Mouse (Mus musculus) erythroid progenitor cell, adult 5-6 weeks (primary cell): Measurements from ENCODE around the gene Sh3bgrl3. TPM values are rescaled to one million over a fixed set of nuclear protein-coding genes. Genes with fewer than 3 reads are reported as not detected.

ENCODE experiments used
- ATAC-seq: replicated peaks from 2 replicates; pipeline ENCODE4 v1.8.0; 2016; ENCODE audit warnings: moderate number of reproducible peaks, mild to moderate bottlenecking, moderate TSS enrichment, inconsistent platforms; ENCODE audit not compliant: poor library complexity, low FRiP score, severe bottlenecking
- total RNA-seq, 2 experiments: library from RNA; stranded (forward) in 1 of 2; stranded (reverse) in 1 of 2; fragments of 150-400 nt in 1 of 2; fragments of 186-747, 209-891 nt in 1 of 2; gene quantifications; 2 replicates each; pipeline versions ENCODE4 v1.2.3 to v1.2.4; 2015 to 2017; ENCODE audit warnings: low replicate concordance in 2 of 2

Sh3bgrl3 gene
- total RNA-seq, 2 experiments from 2014 or later: 67.0 to 129 TPM

DNA sequence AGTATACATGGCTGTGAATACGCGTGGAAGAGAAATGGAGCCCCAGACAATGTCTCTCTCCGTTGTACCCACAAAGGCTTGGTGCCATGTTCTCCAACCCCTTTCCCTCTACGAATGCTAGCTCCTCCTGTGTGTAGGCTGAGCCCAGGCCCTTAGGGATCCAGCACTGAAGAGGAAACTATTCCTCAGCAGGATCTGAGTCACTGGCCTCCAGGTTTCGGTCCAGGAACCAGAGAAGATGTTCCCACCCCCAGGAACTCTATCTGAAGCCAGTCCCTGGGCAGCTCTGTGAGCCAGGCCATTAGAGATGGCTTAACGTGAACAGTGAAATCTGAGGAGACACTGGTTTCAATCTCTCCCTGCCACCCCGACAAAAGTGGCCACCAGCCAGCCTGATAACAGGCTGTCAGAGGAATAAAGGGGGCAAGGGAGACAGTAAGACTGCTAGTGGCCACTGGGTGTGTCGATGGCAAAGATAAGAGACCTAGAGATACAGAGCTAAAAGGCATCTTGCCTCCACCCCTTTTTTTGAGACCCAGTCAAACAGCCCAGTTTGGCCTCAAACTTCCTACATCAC is 4.0 kb upstream of the Sh3bgrl3 start:
- ATAC-seq: no peak

DNA sequence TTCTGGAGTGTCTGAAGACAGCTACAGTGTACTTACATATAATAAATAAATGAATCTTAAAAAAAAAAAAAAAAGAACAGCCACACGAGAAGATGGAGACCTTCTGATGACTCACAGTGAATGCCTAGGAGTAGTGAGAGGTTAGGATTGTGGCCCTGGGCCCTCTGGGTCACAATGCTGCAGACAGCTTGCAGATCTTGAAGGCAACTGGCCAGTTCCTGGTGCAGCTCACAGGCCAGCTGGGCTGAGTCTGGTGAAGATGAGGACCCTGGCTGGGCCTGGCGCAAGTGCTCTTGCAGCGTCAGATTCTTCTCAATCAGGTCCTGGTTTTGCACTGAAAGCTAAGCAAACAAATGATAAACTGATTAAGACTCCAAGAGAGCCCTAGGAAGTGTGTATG is 3.5 kb upstream of the Sh3bgrl3 start:
- no peak for ATAC-seq

DNA sequence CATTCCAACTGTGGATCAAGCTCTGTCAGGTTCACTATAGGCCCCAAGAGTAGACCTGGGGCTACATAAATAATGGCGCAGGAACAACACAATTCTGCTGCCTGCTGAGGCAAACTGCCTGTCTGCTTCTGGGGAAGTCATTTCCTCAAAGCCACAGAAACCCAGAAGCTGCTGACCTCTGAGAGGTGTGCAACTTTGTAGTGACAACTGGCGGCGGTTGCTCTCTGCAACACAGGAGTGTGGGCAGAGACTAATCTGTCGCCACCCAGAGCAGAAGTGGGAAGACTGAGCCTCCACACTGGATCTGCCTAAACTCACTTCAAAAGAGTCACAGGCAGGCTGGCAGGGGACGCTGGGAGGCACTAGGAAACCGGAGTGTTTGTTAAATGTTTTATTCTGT is 893 bp upstream of the Sh3bgrl3 start:
- ATAC-seq: no peak

DNA sequence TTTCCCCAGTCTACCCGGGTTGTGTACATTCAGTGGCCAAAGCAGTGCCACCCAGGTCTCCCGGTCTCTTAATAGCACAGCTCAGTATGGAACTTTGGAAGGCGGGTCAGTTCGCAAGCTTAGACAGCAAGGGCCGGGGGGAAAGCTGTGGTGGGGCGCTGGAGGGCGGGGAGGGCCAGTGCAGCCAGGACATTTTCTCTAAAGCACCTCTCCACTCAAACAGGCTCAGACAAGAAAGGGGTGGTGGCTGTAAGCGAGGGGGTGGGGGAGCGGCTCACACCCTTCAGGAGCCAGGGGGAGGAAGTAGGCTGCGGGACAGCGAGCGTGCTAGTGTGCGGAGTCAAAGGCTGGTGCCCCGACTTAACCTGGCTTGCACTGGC is 384 bp upstream of the Sh3bgrl3 start:
- peak; percentile 18; the same call in 1 of the 2 replicates for ATAC-seq

DNA sequence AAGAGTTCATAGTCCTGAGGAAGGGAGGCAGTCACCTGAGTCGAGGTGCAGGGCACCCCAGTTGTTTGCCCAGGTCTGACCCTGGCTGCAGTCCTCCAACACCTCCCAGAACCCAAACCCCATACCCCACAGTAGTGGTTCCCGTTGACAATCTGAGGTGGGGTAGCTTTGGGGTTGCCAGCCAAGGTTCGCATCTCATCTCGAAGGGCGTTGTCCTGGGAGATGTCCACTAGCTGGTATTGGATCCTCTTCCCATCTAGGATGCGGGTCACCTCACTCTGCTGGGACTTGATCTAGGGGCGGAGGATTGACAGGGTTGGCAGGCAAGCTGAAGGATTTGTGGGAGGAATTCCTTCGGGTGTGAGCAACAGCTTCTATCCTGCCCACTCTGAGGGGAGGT is 796 bp downstream of the Sh3bgrl3 start:
- no peak for ATAC-seq

DNA sequence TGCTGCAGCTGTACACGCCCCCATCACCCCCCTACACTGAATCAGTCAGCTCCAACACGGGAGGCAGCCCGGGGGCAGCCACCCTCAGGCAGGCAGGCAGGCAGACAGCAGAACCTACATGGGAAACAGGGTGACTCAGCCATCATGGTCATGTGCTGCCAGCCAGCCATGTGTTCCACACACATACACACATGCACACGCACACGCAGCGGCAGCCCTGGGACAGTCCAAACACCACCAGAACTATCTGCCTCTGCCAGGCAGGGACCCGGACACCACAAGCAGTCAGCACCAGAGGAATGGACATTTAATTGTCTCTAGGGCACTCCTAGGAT is 1.5 kb downstream of the Sh3bgrl3 start:
- no peak for ATAC-seq

DNA sequence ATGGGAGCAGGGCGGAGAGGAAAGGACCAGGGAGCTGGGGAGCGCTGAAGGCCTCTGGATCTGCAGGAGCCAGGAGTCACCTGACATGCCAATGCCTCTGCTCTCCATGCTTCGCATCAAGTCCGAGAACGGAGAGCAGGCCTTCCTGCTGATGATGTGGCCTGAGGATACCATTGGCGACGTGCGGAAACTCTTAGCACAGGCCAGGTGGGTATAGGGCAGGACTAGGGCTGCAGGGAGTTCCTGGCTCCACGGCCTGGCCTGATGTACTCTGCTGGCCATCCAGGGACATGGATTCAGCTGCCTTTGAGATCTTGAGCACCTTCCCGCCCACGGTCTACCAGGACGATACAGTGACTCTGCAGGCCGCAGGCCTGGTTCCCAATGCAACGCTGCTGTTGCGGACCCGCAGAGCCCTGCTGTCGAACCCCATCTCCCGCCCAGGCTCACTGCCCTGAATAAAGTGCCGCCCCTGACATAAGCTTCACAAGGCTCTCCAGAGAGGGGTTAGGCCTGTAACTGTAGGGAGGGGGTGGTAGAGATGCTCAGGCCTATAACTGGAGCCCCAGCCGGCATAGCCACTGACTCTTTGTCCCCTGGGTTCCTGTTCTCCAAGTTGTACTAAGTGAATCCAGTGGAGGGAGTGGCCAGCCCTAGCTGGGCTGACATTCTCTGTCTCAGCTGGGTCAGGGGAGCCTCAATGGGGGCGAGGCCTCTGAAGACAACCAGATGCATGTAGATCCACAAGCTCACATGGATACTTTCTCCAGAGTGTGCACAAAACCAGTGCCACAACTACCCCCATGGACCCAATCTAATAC is 2.1 kb downstream of the Sh3bgrl3 start:
- ATAC-seq: no peak

DNA sequence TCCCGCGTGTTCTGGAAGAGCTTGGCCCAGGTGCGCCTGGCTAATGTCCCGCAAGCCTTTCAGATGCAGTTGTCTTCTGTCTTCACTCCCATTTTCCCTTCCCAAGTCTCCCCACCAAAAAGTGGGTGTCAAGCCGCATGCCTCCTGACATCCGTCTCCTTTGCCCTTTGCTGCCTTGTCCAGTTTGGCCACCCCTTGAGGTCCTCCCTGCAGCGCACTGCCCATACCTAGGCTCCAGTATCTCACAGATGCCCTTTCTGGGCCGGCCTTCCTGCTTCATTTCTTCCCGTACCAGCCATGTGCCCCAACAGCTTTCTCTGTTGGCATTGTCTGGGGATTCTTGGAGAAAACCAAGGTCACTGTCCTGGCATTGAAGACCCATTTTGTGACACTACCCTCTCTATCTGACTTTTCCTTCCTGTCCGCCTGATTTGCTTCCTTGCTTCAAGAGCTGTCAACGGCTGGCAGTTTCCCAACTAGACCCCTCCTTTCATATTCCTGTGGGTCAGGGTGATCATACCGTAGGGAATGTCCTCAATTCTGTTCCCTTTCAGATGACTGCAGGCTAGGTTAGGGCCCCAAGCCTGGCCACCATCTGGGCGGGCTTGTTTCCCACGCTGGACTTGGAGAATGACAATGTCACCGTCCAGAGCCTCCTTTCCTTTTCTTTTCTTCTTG is 3.1 kb downstream of the Sh3bgrl3 start:
- no peak for ATAC-seq

DNA sequence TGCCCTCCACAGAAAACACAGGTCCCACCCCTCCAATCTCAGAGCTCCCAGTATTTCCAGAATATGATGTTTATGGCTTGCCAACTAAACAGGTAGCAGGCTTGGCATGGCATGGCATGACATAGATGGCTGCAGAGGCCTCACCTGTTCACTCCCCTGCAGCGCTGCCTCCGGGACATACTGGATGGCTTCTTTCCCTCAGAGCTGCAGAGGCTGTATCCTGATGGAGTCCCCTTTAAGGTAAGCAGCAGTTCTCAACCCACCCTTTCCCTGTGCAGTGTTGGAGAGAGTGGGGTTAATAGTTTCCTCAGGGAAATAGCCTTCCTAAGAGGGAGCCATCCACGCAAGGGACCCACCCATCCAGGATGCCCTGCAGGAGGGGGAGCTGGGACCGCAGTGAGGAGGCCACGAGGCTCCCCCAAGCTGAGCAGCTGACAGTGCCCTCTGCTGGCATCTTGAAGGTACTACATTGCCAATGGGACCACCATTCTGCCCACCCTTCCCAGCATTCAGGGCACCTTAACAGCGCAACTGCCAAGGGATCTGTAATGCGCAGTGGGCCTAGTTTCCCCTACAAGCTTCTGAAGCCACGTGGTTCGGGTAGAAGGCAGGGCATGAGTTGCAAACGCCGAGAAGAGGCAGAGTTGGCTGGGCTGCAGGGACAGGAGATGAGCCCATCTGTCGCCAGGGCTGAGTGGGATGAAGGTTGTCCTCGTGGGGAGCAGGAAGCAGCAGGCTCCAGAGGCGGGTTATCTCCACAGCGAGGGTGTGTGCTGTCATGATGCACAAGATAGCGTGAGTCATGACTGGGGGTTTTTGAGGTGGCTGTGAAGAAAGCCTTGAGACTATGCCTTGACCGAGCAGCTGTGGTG is 4.7 kb downstream of the Sh3bgrl3 start:
- peak; percentile 50 for ATAC-seq

DNA sequence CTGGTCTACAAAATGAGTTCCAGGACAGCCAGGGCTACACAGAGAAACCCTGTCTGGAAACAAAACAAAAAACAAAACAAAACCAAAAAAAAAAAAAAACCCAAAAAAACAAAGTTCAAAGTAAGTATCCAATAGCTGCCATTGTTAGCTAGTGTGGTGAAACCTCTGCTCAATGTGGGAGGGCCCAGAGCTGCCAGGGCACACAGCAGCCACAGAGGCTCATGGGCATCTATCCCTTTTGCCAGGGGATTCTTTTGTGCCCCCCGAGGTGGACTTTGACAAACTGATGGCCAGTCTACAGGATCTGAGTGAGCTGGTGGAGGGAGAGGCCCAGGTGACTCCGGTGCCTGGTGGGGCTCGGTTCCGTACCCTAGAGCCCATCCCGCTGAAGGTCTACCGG is 5.4 kb downstream of the Sh3bgrl3 start:
- no peak for ATAC-seq

DNA sequence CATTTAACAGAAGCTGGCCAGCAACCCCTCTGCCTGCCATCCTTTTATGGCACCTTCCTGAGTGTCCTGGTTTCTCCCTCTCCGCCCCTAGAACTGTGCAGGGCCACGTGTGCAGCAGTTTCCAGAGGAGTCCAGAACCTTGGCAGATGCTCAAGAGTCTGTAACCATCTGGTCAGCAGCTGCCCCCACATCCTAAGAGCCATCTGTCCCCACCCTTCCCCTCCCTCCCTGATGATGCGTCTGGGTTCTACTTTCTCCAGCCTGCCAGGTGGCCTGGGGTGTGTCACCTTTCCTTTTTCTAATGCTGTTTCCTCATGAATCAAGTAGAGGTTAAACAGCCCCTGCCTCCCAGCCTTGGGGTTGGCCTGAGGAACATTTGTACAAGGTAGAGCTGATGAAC is 6.3 kb downstream of the Sh3bgrl3 start:
- no peak for ATAC-seq

DNA sequence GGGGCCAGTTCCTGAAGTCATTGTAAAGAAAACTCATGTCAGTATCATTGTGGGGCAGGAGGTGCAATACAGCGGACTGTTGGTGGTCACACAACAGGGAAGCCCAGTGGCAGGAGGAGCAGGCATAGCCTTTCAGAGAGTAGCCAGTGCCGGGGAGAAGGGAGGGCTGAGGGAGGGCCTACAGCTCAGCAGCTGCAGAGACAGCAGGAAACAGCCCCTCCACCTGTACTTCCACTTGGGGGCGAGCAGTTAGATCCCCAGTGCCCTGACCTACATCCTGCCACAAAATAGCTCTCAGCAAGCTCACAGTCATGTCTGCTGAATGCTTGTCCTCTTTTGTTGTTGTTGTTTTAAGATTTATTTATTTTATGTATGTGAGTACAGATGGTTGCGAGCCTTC is 7.0 kb downstream of the Sh3bgrl3 start:
- ATAC-seq: no peak

DNA sequence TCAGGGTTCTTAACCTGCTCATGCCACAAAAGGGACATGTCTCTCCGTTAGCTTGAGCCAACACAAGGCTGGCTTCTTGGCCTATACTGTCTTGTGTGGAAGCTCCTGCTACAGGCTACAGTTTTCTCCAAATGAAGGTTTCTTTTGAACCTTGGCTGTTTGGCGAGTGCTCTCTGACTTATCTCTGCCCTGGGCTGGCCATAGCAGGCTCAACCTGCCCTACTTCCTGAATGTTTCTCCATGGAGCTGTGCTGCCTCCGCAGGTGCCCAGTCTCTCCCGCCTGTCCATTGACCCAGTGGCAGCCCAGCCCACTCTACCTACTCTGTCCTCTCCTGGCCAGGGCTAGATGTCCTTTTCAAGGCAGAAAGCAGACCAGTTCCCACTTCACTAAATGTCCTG is 7.7 kb downstream of the Sh3bgrl3 start:
- ATAC-seq: no peak

DNA sequence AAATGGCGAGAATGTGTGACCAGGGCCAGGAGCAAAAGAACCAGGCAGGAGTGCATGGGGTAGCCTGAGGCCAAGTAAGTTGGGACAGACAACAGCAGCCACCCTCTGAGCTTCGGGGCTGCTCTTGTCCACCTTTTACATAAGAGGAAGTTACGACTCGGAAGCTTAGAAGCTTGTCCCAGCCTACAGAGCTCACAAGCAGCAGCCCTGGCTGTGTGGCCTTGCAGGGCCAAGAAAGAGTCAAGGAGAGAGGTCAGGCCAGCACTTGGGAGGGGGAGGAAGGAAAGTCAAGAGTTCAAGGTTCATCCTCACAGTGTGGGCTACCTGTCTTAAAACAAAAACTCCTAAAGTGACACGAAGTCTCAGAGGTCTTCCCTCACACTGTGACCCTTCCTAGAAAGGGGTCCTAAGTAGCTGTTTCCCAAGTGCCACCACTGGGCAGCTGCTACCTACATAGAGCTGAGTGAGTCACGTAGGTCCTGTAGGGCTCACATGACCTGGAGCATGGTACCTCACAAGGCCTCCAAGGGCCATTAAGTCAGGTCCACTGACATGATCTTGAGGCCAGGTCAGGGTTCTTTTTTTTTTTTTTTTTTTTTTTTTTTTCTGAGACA is 8.3 kb downstream of the Sh3bgrl3 start:
- ATAC-seq: no peak

DNA sequence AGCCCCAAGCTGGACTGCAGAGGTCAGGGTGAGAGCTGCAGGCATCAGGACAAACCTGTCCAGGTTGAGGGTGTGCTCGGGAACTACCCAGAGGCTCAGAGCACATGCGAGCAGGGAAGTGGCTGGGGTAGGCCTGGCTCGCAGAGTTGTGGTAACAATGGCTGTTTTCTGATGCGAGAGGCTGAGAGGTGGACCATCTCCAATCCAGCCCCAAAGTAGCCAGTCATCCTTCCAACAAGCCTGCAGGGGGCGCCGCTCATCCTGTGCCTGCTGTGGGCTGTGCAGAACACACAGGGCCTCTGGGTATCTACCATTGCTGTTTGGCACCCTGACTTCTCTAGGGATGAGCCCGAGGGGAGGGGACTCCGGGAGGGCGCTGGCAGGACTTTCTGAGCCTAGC is 8.9 kb downstream of the Sh3bgrl3 start:
- no peak for ATAC-seq

DNA sequence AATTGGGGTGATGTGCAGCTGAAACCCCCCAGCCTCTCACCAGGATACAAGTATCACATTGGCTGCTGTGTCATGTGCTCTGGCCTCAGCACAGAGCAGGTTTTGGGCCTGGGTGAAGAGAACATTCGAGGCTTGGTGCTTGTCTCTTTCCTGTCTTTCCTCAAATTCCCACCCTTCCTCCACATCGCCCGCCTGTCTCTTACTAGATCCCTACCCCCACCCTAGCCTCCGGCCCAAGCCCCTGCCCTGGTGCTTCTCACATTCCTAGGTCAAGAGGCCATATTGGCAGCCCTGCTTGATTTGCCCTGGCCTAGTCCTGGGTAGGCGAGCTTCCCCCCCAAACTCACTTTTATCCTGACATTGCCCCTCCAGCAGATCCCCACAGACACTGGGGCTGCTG is 9.5 kb downstream of the Sh3bgrl3 start:
- ATAC-seq: no peak

DNA sequence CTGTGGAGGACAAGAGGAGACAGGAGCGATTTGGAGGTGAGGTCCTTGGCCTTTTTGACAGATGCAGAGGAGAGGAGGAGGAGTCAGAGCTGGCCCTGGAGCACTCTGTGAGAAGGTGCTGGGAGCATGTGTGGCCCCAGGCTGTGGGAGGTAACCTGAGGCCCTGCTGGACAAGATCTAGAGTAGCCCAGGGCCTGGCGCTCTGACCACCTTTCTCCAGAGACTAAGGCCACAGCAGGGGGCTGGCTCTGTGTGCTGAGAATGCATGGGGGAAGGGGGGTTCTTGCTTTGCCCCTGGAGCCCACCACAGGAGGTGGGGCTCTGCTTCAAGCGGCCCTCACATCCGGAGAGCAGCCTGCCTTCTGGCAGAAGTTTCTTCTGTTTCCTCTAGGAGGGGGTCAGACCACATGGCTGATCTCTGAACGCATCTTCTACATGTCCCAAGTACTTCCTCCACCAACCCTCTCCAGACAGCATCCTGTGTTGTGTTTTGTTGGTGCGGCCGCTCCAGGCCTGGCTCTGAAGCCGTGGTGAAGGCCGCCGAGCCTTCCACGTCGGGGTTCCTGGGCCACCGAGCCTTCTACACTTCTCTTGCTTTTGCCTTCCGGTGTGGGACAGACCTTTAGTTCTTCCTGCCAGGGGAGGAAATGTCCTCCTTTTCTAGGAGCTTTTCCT is 10.3 kb downstream of the Sh3bgrl3 start:
- ATAC-seq: no peak

DNA sequence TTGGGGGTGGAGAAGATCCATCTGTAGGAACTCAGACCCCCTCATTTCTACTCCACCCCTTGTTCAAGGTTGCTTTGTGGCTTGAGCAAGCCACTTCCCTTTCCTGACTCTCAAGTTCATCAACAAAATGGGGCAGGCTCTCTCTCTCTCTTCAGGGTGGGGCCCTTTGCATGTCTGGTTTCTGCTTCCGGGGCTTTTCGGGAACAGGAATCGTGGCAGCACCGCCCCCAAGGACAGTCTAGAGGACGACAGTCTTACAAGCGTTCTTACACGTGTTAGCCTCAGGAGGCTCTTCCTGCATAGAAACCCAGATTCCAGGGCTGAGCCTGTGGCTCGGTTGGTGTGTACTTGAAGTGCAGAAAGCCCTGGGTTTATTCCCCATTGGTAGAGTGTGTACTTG is 11.6 kb downstream of the Sh3bgrl3 start:
- ATAC-seq: no peak

DNA sequence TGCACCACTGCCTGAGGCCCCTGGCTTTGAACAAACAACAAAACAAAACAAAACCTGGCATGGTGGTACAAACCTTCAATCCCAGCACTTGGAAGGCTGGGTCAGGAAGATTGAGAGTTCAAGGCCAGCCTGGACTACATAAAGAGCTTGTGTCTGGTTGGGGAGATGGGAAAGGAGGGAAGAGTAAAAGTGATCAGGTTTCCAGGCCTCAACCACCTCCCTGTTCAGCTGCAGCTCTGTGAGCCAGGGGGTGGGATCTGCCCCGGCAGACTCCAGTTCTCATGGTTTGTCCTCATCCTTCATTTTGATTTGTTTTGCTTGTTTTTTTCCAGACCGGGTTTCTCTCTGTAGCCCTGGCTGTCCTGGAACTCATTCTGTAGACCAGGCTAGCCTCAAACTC is 12.1 kb downstream of the Sh3bgrl3 start:
- ATAC-seq: no peak
